29 mouse cellular contexts compared by ENCODE assay signal in genomic region chr13:57858491-57858890, GRCm38 (mm10). TPM values are rescaled to one million over a fixed set of nuclear protein-coding genes. Genes with fewer than 3 reads are reported as not detected.
DNase-seq lines count a peak whose midpoint lies in the region; ATAC-seq lines count a peak whose summit lies in the region.
"Had no signal": no experiment of that assay in that cellular context is flagged by ENCODE, and none has a peak within 500 bp of the region (broad histone marks: within the 10 kb centered on the region; RNA-seq: fewer than 3 reads in every experiment).

No protein-coding gene starts in this region.

- H3K9me3 ChIP-seq in hindbrain, embryonic 14.5 days (ENCODE audit: control insufficient read depth, low read length) = no peaks in the 10 kb centered on the region
- H3K9me3 ChIP-seq in hindbrain, embryonic 12.5 days (replicated peaks) = no peaks in the 10 kb centered on the region
- H3K9me3 ChIP-seq in embryonic facial prominence, embryonic 11.5 days (replicated peaks; ENCODE audit: control insufficient read depth, low read length) = no peaks in the 10 kb centered on the region
- H3K9me3 ChIP-seq: stomach, embryonic 15.5 days had no signal

- intact Hi-C loops in gastrocnemius, postnatal 36 days (cut with DNase I) = no loop called here

- no peak overlapping the region for H3K9ac ChIP-seq in hindbrain, embryonic 14.5 days
- no peak overlapping the region for H3K9ac ChIP-seq in hindbrain, embryonic 12.5 days
- H3K9ac ChIP-seq in embryonic facial prominence, embryonic 11.5 days (replicated peaks; ENCODE audit: low read length) = no peak overlapping the region
- H3K9ac ChIP-seq: forebrain, postnatal 0 days; liver, embryonic 14.5 days; stomach, embryonic 15.5 days had no signal

- no peak for ATAC-seq in hindbrain, embryonic 14.5 days (ENCODE audit: low FRiP score)
- no peak for ATAC-seq in hindbrain, embryonic 12.5 days (ENCODE audit: low FRiP score)
- ATAC-seq in embryonic facial prominence, embryonic 11.5 days (replicated peaks; ENCODE audit: insufficient number of reproducible peaks, low FRiP score, low TSS enrichment, low read depth) = no peak
- ATAC-seq: CD4-positive, CD25-positive, alpha-beta regulatory T cell, adult 4 months; forebrain, postnatal 0 days; intestine, embryonic 16.5 days had no signal

- no peak overlapping the region for H3K4me2 ChIP-seq in hindbrain, embryonic 14.5 days (replicated peaks)
- no peak overlapping the region for H3K4me2 ChIP-seq in hindbrain, embryonic 12.5 days (replicated peaks)
- no peak overlapping the region for H3K4me2 ChIP-seq in embryonic facial prominence, embryonic 11.5 days (ENCODE audit: low read depth, low read length)
- H3K4me2 ChIP-seq: heart, embryonic 11.5 days; stomach, embryonic 15.5 days had no signal

- peak overlapping the region; percentile 14; the same call in 1 of the 2 replicates for H3K27ac ChIP-seq in hindbrain, embryonic 14.5 days
- H3K27ac ChIP-seq in hindbrain, embryonic 12.5 days = no peak overlapping the region
- no peak overlapping the region for H3K27ac ChIP-seq in embryonic facial prominence, embryonic 11.5 days (replicated peaks; ENCODE audit: low read depth, low read length)
- H3K27ac ChIP-seq: kidney, postnatal 0 days; liver, embryonic 14.5 days; macrophage; stomach, embryonic 15.5 days had no signal

- H3K36me3 ChIP-seq in hindbrain, embryonic 14.5 days (replicated peaks; ENCODE audit: control insufficient read depth, insufficient read depth) = no peaks in the 10 kb centered on the region
- no peaks in the 10 kb centered on the region for H3K36me3 ChIP-seq in hindbrain, embryonic 12.5 days
- no peaks in the 10 kb centered on the region for H3K36me3 ChIP-seq in embryonic facial prominence, embryonic 11.5 days (replicated peaks; ENCODE audit: control insufficient read depth, insufficient read depth, low read depth, low read length)
- H3K36me3 ChIP-seq: stomach, embryonic 15.5 days had no signal

- H3K4me1 ChIP-seq in hindbrain, embryonic 14.5 days (replicated peaks; ENCODE audit: control insufficient read depth, insufficient read depth, low read length) = peaks cover 19% of the 10 kb centered on the region
- H3K4me1 ChIP-seq in hindbrain, embryonic 12.5 days = peaks cover 14% of the 10 kb centered on the region
- H3K4me1 ChIP-seq in embryonic facial prominence, embryonic 11.5 days (ENCODE audit: control insufficient read depth, insufficient read depth, low read length) = no peaks in the 10 kb centered on the region; the same call in 1 of the 2 replicates
- H3K4me1 ChIP-seq: stomach, embryonic 15.5 days had no signal

- H3K4me3 ChIP-seq in hindbrain, embryonic 14.5 days (replicated peaks; ENCODE audit: low read length) = no peak overlapping the region
- no peak overlapping the region for H3K4me3 ChIP-seq in hindbrain, embryonic 12.5 days
- no peak overlapping the region for H3K4me3 ChIP-seq in embryonic facial prominence, embryonic 11.5 days (ENCODE audit: low read depth, low read length)
- H3K4me3 ChIP-seq: stomach, embryonic 15.5 days had no signal

- H3K27me3 ChIP-seq in hindbrain, embryonic 14.5 days (ENCODE audit: control insufficient read depth, insufficient read depth, low read length) = no peaks in the 10 kb centered on the region
- H3K27me3 ChIP-seq in hindbrain, embryonic 12.5 days = no peaks in the 10 kb centered on the region
- H3K27me3 ChIP-seq in embryonic facial prominence, embryonic 11.5 days (ENCODE audit: control insufficient read depth, insufficient read depth, low read length) = no peaks in the 10 kb centered on the region
- H3K27me3 ChIP-seq: stomach, embryonic 15.5 days had no signal

- 17% methylated on average over 9 of the region's 9 CpGs for WGBS in hindbrain, embryonic 14.5 days
- WGBS in hindbrain, embryonic 12.5 days = 24% methylated on average over 9 of the region's 9 CpGs
- 38% methylated on average over 9 of the region's 9 CpGs for WGBS in embryonic facial prominence, embryonic 11.5 days

- DNase-seq in hindbrain, embryonic 14.5 days (ENCODE audit: low spot score) = no peak
- peak; percentile 5 for DNase-seq in urinary bladder, postnatal 25 days (ENCODE audit: low spot score)
- DNase-seq in urinary bladder, adult 2 months (ENCODE audit: low spot score) = no peak
- peak; percentile 25 for DNase-seq in embryonic facial prominence, embryonic 11.5 days (ENCODE audit: low spot score)
- peak; percentile 19 for DNase-seq in gonadal fat pad, adult 2 months (ENCODE audit: low read depth)
- no peak for DNase-seq in gastrocnemius, adult 18-20 months (ENCODE audit: low spot score)
- DNase-seq in gastrocnemius, postnatal 36 days = no peak
- DNase-seq: adrenal gland, adult 8-10 months; cerebellum, postnatal 14 days; forebrain, postnatal 0 days; gastrocnemius, postnatal 14 days; heart, adult 18-20 months; heart, postnatal 36 days; kidney, adult 8-10 months; liver; lung, adult 2 months; lung, postnatal 10 days; right cerebral cortex, postnatal 25 days had no signal

RNA-seq across cellular contexts. Expression of gene Spock1, which starts 49.6 kb away (rescaled TPM):
- 104 and 118 TPM in 2 replicates for polyA plus RNA-seq in hindbrain, embryonic 14.5 days (2014; fragmentation: Nextera tagmentation; extraction: Ambion mirVana)
- 31.2 and 40.6 TPM in 2 replicates for polyA plus RNA-seq in hindbrain, embryonic 12.5 days (2016; fragmentation: Nextera tagmentation; extraction: Ambion mirVana)
- 0.04 and 0.11 TPM in 2 replicates for polyA plus RNA-seq in urinary bladder, adult 2 months (2012; rRNA removed)
- 7.6 and 8.5 TPM in 2 replicates for polyA plus RNA-seq in embryonic facial prominence, embryonic 11.5 days (2014; fragmentation: Nextera tagmentation; extraction: Ambion mirVana)
- 14.0 and 22.1 TPM in 2 replicates for polyA plus RNA-seq in gonadal fat pad, adult 2 months (2012; rRNA removed)
- under 1 TPM; 0.55 to 0.74 TPM for total RNA-seq in gastrocnemius, adult 18-20 months (2021)
- 1 to 10 TPM in 1 of 2 experiments, under 1 TPM in 1; 0.30 to 1.2 TPM for total RNA-seq in gastrocnemius, postnatal 36 days (2021)
- total RNA-seq: megakaryocyte-erythroid progenitor cell, adult 5-6 weeks; monocyte, adult 5-6 weeks; neutrophil, adult 5-6 weeks had no signal
- polyA plus RNA-seq: CD4-positive, CD25-positive, alpha-beta regulatory T cell, adult 4 months; macrophage had no signal

Comparison
In these comparisons a context has a peak if more than half of its experiments do, and no peak if none do; other contexts are left out.
1. DNase-seq: peak in urinary bladder, postnatal 25 days (single experiment), embryonic facial prominence, embryonic 11.5 days (single experiment) and gonadal fat pad, adult 2 months (single experiment); none in hindbrain, embryonic 14.5 days (single experiment), urinary bladder, adult 2 months (single experiment), gastrocnemius, adult 18-20 months (single experiment) and gastrocnemius, postnatal 36 days (0 of 2).